Mouse (Mus musculus): Measurements from ENCODE around the gene Nmnat2.

- TF ChIP-seq MAX (IDR thresholded peaks at IDR 0.05; ENCODE audit: low read depth) (no peak), TCF3 (IDR thresholded peaks at IDR 0.05; ENCODE audit: insufficient read length, low read depth) (no peak), CEBPB (IDR thresholded peaks at IDR 0.05; ENCODE audit: insufficient read depth, poor library complexity, severe bottlenecking) (no peak), USF1 (IDR thresholded peaks at IDR 0.05; ENCODE audit: low read depth) (no peak), MYOD1 (IDR thresholded peaks at IDR 0.05; ENCODE audit: control insufficient read depth in 1 of 3, insufficient read length in 2 of 3, low read depth in 2 of 3) (no peak)
Measured at GRCm38 (mm10) chr1:152935476-152935875, 19.3 kb upstream of the Nmnat2 start.
